Mouse (Mus musculus) stomach, postnatal 0 days (tissue): ENCODE results near the gene Gm6217.

Source experiments
- CTCF ChIP-seq: IDR thresholded peaks from 2 replicates; pipeline ENCODE4 v1.5.1; 2016; ENCODE audit warnings: antibody characterized with exemption, low read depth, mild to moderate bottlenecking, moderate library complexity
- EP300 ChIP-seq: optimal IDR thresholded peaks from 2 replicates; pipeline ENCODE3; 2016; ENCODE audit warnings: antibody characterized with exemption

DNA sequence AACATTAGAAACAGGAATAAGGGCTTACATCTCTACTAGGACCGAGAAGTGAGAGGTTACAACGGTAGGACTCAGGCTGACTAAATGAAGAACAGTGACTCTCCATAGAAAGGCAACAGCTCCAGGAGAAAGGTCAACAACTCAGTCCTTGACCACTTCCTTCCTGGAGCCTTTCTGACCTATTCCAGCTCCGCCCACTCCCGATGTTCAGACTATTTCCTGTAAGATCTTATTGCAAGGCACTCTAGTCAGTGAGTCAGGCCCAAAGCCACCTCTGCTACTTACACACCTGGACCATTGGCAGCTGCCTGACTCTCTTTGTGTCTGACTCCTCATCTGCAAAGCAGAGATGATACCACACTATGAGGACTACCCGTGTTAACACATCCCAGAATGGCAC lies 44.6 kb upstream of the Gm6217 start:
- TF ChIP-seq CTCF (no peak), EP300 (no peak)
